Mouse (Mus musculus): ENCODE data around the gene Ttc27. TPM values are rescaled to one million over a fixed set of nuclear protein-coding genes. Genes with fewer than 3 reads are reported as not detected.

The Ttc27 gene
- polyA plus RNA-seq, 1 experiment from 2014 or later = 31.2 TPM

Other genes starting within 250 kb of the Ttc27 start
- 30.0 and 31.2 TPM in 2 replicates for gene Yipf4, start 228.2 kb upstream of the Ttc27 start, polyA plus RNA-seq (2016; fragmentation: Nextera tagmentation; extraction: Ambion mirVana)
- 84.3 and 88.7 TPM in 2 replicates for gene Birc6, start 189.4 kb upstream of the Ttc27 start, polyA plus RNA-seq (2016; fragmentation: Nextera tagmentation; extraction: Ambion mirVana)